ENCODE assay signal across 18 mouse cellular contexts in the genomic region with DNA sequence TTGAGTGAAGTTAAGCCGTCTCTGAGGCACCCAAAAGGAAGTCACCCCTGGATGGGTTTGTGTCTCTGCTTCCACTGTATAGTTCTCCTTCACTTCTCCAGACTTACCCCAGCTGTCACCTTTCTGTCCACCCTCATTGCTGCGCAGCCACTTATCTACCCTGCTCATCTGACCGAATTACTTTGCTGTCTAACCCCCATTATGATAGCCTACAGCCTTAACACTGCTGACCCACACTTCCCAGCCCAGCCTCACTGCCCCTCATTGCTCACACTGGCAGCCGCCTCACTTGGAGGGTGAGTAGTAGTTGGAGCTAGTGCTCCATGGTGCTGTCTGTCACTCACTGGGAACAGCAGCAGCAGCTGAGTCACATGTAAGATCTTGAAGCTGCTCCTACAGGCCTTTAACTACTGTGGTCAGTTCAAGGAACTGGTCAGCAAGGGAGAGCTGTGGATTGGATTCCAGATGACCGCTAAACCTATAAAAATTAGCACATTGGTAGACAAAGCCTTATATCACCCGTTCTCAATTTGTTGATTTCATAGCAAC. TPM values are rescaled to one million over a fixed set of nuclear protein-coding genes. Genes with fewer than 3 reads are reported as not detected.
DNase-seq lines count a peak whose midpoint lies in the region; ATAC-seq lines count a peak whose summit lies in the region.
"Had no signal": no experiment of that assay in that cellular context is flagged by ENCODE, and none has a peak within 500 bp of the region (broad histone marks: within the 10 kb centered on the region; RNA-seq: fewer than 3 reads in every experiment).

No protein-coding gene starts in this region.

- no peak overlapping the region for H3K27ac ChIP-seq in forebrain, embryonic 14.5 days (ENCODE audit: low read depth, low read length)
- H3K27ac ChIP-seq in forebrain, embryonic 11.5 days (ENCODE audit: low read depth, low read length): no peak overlapping the region
- no peak overlapping the region for H3K27ac ChIP-seq in hindbrain, embryonic 15.5 days (replicated peaks)
- no peak overlapping the region for H3K27ac ChIP-seq in hindbrain, embryonic 12.5 days
- H3K27ac ChIP-seq in hindbrain, embryonic 16.5 days (ENCODE audit: low read depth, low read length): no peak overlapping the region
- H3K27ac ChIP-seq in midbrain, embryonic 15.5 days: no peak overlapping the region
- H3K27ac ChIP-seq: limb, embryonic 12.5 days had no signal

- WGBS in forebrain, embryonic 14.5 days: 87% methylated on average over 6 of the region's 6 CpGs
- WGBS in forebrain, embryonic 11.5 days: 94% methylated on average over 6 of the region's 6 CpGs
- WGBS in hindbrain, embryonic 15.5 days: 86% methylated on average over 6 of the region's 6 CpGs
- WGBS in hindbrain, embryonic 12.5 days: 89% methylated on average over 6 of the region's 6 CpGs
- WGBS in hindbrain, embryonic 16.5 days: 92% methylated on average over 6 of the region's 6 CpGs
- 90% methylated on average over 6 of the region's 6 CpGs for WGBS in midbrain, embryonic 15.5 days

- no peaks in the 10 kb centered on the region for H3K9me3 ChIP-seq in forebrain, embryonic 14.5 days (replicated peaks; ENCODE audit: control insufficient read depth, low read length)
- H3K9me3 ChIP-seq in forebrain, embryonic 11.5 days (ENCODE audit: control insufficient read depth, low read length): no peaks in the 10 kb centered on the region
- H3K9me3 ChIP-seq in hindbrain, embryonic 15.5 days: no peaks in the 10 kb centered on the region
- H3K9me3 ChIP-seq in hindbrain, embryonic 12.5 days (replicated peaks): no peaks in the 10 kb centered on the region
- H3K9me3 ChIP-seq in hindbrain, embryonic 16.5 days (ENCODE audit: control insufficient read depth, low read length): no peaks in the 10 kb centered on the region
- no peaks in the 10 kb centered on the region for H3K9me3 ChIP-seq in midbrain, embryonic 15.5 days
- H3K9me3 ChIP-seq: limb, embryonic 12.5 days had no signal

- no peak for ATAC-seq in forebrain, embryonic 14.5 days
- no peak for ATAC-seq in forebrain, embryonic 11.5 days (replicated peaks; ENCODE audit: low FRiP score)
- ATAC-seq in hindbrain, embryonic 15.5 days (ENCODE audit: low FRiP score, low read depth): no peak
- ATAC-seq in hindbrain, embryonic 12.5 days (ENCODE audit: low FRiP score): no peak
- no peak for ATAC-seq in hindbrain, embryonic 16.5 days
- ATAC-seq in midbrain, embryonic 15.5 days (replicated peaks): no peak
- ATAC-seq: activated CD4-positive, CD25-positive, alpha-beta regulatory T cell, adult 4 months; CD4-positive, CD25-positive, alpha-beta regulatory T cell, adult 4 months had no signal

- H3K27me3 ChIP-seq in forebrain, embryonic 14.5 days (replicated peaks; ENCODE audit: control insufficient read depth, insufficient read depth, low read length): no peaks in the 10 kb centered on the region
- H3K27me3 ChIP-seq in forebrain, embryonic 11.5 days (ENCODE audit: control insufficient read depth, insufficient read depth, low read length): no peaks in the 10 kb centered on the region
- no peaks in the 10 kb centered on the region for H3K27me3 ChIP-seq in hindbrain, embryonic 15.5 days
- no peaks in the 10 kb centered on the region for H3K27me3 ChIP-seq in hindbrain, embryonic 12.5 days
- no peaks in the 10 kb centered on the region for H3K27me3 ChIP-seq in hindbrain, embryonic 16.5 days (replicated peaks; ENCODE audit: control insufficient read depth, insufficient read depth, low read length)
- H3K27me3 ChIP-seq in midbrain, embryonic 15.5 days (replicated peaks): no peaks in the 10 kb centered on the region
- H3K27me3 ChIP-seq: limb, embryonic 12.5 days had no signal

- H3K9ac ChIP-seq in forebrain, embryonic 14.5 days (ENCODE audit: low read length): no peak overlapping the region
- no peak overlapping the region for H3K9ac ChIP-seq in forebrain, embryonic 11.5 days (ENCODE audit: low read length)
- H3K9ac ChIP-seq in hindbrain, embryonic 15.5 days: no peak overlapping the region
- H3K9ac ChIP-seq in hindbrain, embryonic 12.5 days: no peak overlapping the region
- no peak overlapping the region for H3K9ac ChIP-seq in hindbrain, embryonic 16.5 days (ENCODE audit: low read depth, low read length)
- no peak overlapping the region for H3K9ac ChIP-seq in midbrain, embryonic 15.5 days
- H3K9ac ChIP-seq: limb, embryonic 12.5 days had no signal

- no peaks in the 10 kb centered on the region for H3K36me3 ChIP-seq in forebrain, embryonic 14.5 days (ENCODE audit: control insufficient read depth, insufficient read depth, low read length)
- H3K36me3 ChIP-seq in forebrain, embryonic 11.5 days (ENCODE audit: control insufficient read depth, insufficient read depth, low read length): no peaks in the 10 kb centered on the region
- H3K36me3 ChIP-seq in hindbrain, embryonic 15.5 days: no peaks in the 10 kb centered on the region
- no peaks in the 10 kb centered on the region for H3K36me3 ChIP-seq in hindbrain, embryonic 12.5 days
- H3K36me3 ChIP-seq in hindbrain, embryonic 16.5 days (ENCODE audit: control insufficient read depth, insufficient read depth, low read length): no peaks in the 10 kb centered on the region
- H3K36me3 ChIP-seq in midbrain, embryonic 15.5 days (replicated peaks): no peaks in the 10 kb centered on the region
- H3K36me3 ChIP-seq: limb, embryonic 12.5 days had no signal

- no peak for DNase-seq in forebrain, embryonic 14.5 days (ENCODE audit: low spot score)
- DNase-seq in forebrain, embryonic 11.5 days (ENCODE audit: low spot score): no peak
- DNase-seq in layer of hippocampus, postnatal 36 days: no peak
- no peak for DNase-seq in cerebellum, postnatal 36 days
- DNase-seq: cerebellum, adult 11 months; heart, postnatal 4 days; kidney, adult 18-20 months; kidney, postnatal 36 days; lung, postnatal 10 days; right cerebral cortex, postnatal 25 days; thymus, adult 2 months had no signal

- H3K4me1 ChIP-seq in forebrain, embryonic 14.5 days (ENCODE audit: control insufficient read depth, insufficient read depth, low read length): peaks cover 20% of the 10 kb centered on the region
- no peaks in the 10 kb centered on the region; the same call in 1 of the 2 replicates for H3K4me1 ChIP-seq in forebrain, embryonic 11.5 days (replicated peaks; ENCODE audit: control insufficient read depth, insufficient read depth, low read length)
- peaks cover 41% of the 10 kb centered on the region for H3K4me1 ChIP-seq in hindbrain, embryonic 15.5 days (replicated peaks)
- H3K4me1 ChIP-seq in hindbrain, embryonic 12.5 days: peaks cover 27% of the 10 kb centered on the region
- peaks cover 25% of the 10 kb centered on the region for H3K4me1 ChIP-seq in hindbrain, embryonic 16.5 days (ENCODE audit: control insufficient read depth, insufficient read depth, low read depth, low read length)
- H3K4me1 ChIP-seq in midbrain, embryonic 15.5 days: peaks cover 37% of the 10 kb centered on the region

- H3K4me2 ChIP-seq in forebrain, embryonic 14.5 days (ENCODE audit: low read length): peak overlapping the region; percentile 1; the same call in 1 of the 2 replicates
- no peak overlapping the region for H3K4me2 ChIP-seq in forebrain, embryonic 11.5 days (ENCODE audit: low read depth, low read length, severe bottlenecking)
- peak overlapping the region; percentile 81; the same call in 1 of the 2 replicates for H3K4me2 ChIP-seq in hindbrain, embryonic 15.5 days
- no peak overlapping the region for H3K4me2 ChIP-seq in hindbrain, embryonic 12.5 days (replicated peaks)
- peak overlapping the region; percentile 27 for H3K4me2 ChIP-seq in hindbrain, embryonic 16.5 days (ENCODE audit: low read length)
- H3K4me2 ChIP-seq in midbrain, embryonic 15.5 days: peak overlapping the region; percentile 10; the same call in 1 of the 2 replicates
- H3K4me2 ChIP-seq: limb, embryonic 12.5 days had no signal

- no peak overlapping the region for H3K4me3 ChIP-seq in forebrain, embryonic 14.5 days (ENCODE audit: low read depth, low read length)
- no peak overlapping the region for H3K4me3 ChIP-seq in forebrain, embryonic 11.5 days (ENCODE audit: low read depth, low read length)
- H3K4me3 ChIP-seq in hindbrain, embryonic 15.5 days: no peak overlapping the region
- no peak overlapping the region for H3K4me3 ChIP-seq in hindbrain, embryonic 12.5 days
- no peak overlapping the region for H3K4me3 ChIP-seq in hindbrain, embryonic 16.5 days (ENCODE audit: low read length)
- no peak overlapping the region for H3K4me3 ChIP-seq in midbrain, embryonic 15.5 days
- H3K4me3 ChIP-seq: limb, embryonic 12.5 days had no signal

RNA-seq across cellular contexts. Expression of a gene that starts 4.6 kb away (rescaled TPM):
- 55.3 and 61.5 TPM in 2 replicates for polyA plus RNA-seq in forebrain, embryonic 14.5 days (2014; fragmentation: Nextera tagmentation; extraction: Ambion mirVana)
- polyA plus RNA-seq in forebrain, embryonic 11.5 days (2014; fragmentation: Nextera tagmentation; extraction: Ambion mirVana): 22.3 and 22.5 TPM in 2 replicates
- 33.6 and 37.4 TPM in 2 replicates for polyA plus RNA-seq in hindbrain, embryonic 15.5 days (2015; fragmentation: Nextera tagmentation; extraction: Ambion mirVana)
- polyA plus RNA-seq in hindbrain, embryonic 12.5 days (2016; fragmentation: Nextera tagmentation; extraction: Ambion mirVana): 33.0 and 35.1 TPM in 2 replicates
- 41.0 and 41.2 TPM in 2 replicates for polyA plus RNA-seq in hindbrain, embryonic 16.5 days (2015; fragmentation: Nextera tagmentation; extraction: Ambion mirVana)
- 33.9 and 35.4 TPM in 2 replicates for polyA plus RNA-seq in midbrain, embryonic 15.5 days (2015; fragmentation: Nextera tagmentation; extraction: Ambion mirVana)
- 10 to 100 TPM; 47.1 to 51.7 TPM for total RNA-seq in layer of hippocampus, postnatal 36 days (2021)

RNA-seq across cellular contexts. Expression of a gene that starts 4.7 kb away (rescaled TPM):
- polyA plus RNA-seq in forebrain, embryonic 14.5 days (2014; fragmentation: Nextera tagmentation; extraction: Ambion mirVana): 14.8 and 16.8 TPM in 2 replicates
- polyA plus RNA-seq in forebrain, embryonic 11.5 days (2014; fragmentation: Nextera tagmentation; extraction: Ambion mirVana): 25.8 and 27.1 TPM in 2 replicates
- polyA plus RNA-seq in hindbrain, embryonic 15.5 days (2015; fragmentation: Nextera tagmentation; extraction: Ambion mirVana): 14.7 and 14.9 TPM in 2 replicates
- polyA plus RNA-seq in hindbrain, embryonic 12.5 days (2016; fragmentation: Nextera tagmentation; extraction: Ambion mirVana): 19.7 and 21.9 TPM in 2 replicates
- 14.3 and 15.7 TPM in 2 replicates for polyA plus RNA-seq in hindbrain, embryonic 16.5 days (2015; fragmentation: Nextera tagmentation; extraction: Ambion mirVana)
- 15.8 TPM in 2 replicates for polyA plus RNA-seq in midbrain, embryonic 15.5 days (2015; fragmentation: Nextera tagmentation; extraction: Ambion mirVana)
- 1 to 10 TPM; 7.0 to 7.9 TPM for total RNA-seq in layer of hippocampus, postnatal 36 days (2021)

Comparison
In these comparisons a context has a peak if more than half of its experiments do, and no peak if none do; other contexts are left out.
1. H3K4me2 ChIP-seq: peak in forebrain, embryonic 14.5 days (single experiment), hindbrain, embryonic 15.5 days (single experiment), hindbrain, embryonic 16.5 days (single experiment) and midbrain, embryonic 15.5 days (single experiment); none in forebrain, embryonic 11.5 days (single experiment) and hindbrain, embryonic 12.5 days (single experiment).